12 mouse cellular contexts compared by ENCODE assay signal in the genomic region with DNA sequence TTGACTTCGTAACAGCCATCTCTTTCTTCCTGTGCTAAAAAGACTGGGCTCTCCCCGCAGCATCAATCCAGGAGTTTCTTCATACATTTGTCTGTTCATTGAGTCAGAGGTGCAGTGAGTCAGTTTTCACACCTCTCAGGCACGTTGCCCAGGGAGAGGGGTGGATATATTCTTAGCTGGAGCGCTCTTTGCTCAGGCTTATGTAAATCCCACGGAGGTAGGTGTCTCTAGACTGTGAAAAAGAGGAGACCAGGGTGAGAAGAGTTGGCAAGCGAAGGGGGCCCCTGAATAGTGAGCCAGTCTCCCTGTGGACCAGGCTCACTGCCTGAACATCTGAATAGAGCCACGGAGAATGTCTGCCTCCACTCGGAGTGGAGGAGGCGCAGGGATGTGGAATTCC.
A peak's percentile ranks its signal among the peaks of the same experiment; 100 is the strongest.
DNase-seq lines count a peak whose midpoint lies in the region; ATAC-seq and TF ChIP-seq lines count a peak whose summit lies in the region.
"Had no signal": no experiment of that assay in that cellular context is flagged by ENCODE, and none has a peak within 500 bp of the region (broad histone marks: within the 10 kb centered on the region; RNA-seq: fewer than 3 reads in every experiment).

No protein-coding gene starts in this region.

- WGBS in heart, embryonic 10.5 days, result 47% methylated on average over 9 of the region's 9 CpGs
- WGBS in forebrain, postnatal 0 days, result 68% methylated on average over 9 of the region's 9 CpGs

- ATAC-seq in forebrain, postnatal 0 days, result no peak; the same call in 1 of the 2 replicates
- ATAC-seq: intestine, postnatal 0 days had no signal

- no peaks in the 10 kb centered on the region for H3K36me3 ChIP-seq in heart, embryonic 10.5 days
- no peaks in the 10 kb centered on the region for H3K36me3 ChIP-seq in forebrain, postnatal 0 days (ENCODE audit: insufficient read depth)

- H3K4me3 ChIP-seq in heart, embryonic 10.5 days, result no peak overlapping the region
- no peak overlapping the region for H3K4me3 ChIP-seq in forebrain, postnatal 0 days (ENCODE audit: low read depth, low read length)
- H3K4me3 ChIP-seq: megakaryocyte, embryonic 14.5 days had no signal

- H3K4me1 ChIP-seq in heart, embryonic 10.5 days, result peaks cover 23% of the 10 kb centered on the region
- H3K4me1 ChIP-seq in forebrain, postnatal 0 days (ENCODE audit: insufficient read depth), result peaks cover 10% of the 10 kb centered on the region; the same call in 1 of the 2 replicates

- H3K27ac ChIP-seq in heart, embryonic 10.5 days, result peak overlapping the region; percentile 67
- H3K27ac ChIP-seq in forebrain, postnatal 0 days (ENCODE audit: low read depth, low read length), result no peak overlapping the region

- TF ChIP-seq CTCF in forebrain, postnatal 0 days (IDR thresholded peaks at IDR 0.05; ENCODE audit: low read depth), result no peak

- no peak for DNase-seq in heart, embryonic 10.5 days (ENCODE audit: low spot score)
- DNase-seq in heart, adult 9 months (ENCODE audit: low spot score in 2 of 2), result no peak
- DNase-seq in left cerebral cortex, adult 11 months (ENCODE audit: low spot score), result peak; percentile 85
- DNase-seq in left cerebral cortex, postnatal 4 days, result no peak
- DNase-seq in frontal cortex, postnatal 14 days (ENCODE audit: low spot score in 2 of 2), result peak; percentile 68 to 77
- DNase-seq in right cerebral cortex, adult 2 months (ENCODE audit: low spot score in 2 of 2), result peak; percentile 89 to 90
- no peak for DNase-seq in spleen, adult 12 weeks (ENCODE audit: low spot score)
- DNase-seq in forebrain, postnatal 0 days, result no peak
- DNase-seq: B cell, adult 2 months; cerebellum, postnatal 36 days had no signal

- intact Hi-C loops in left cerebral cortex, postnatal 4 days (cut with DNase I), result no loop called here

- no peaks in the 10 kb centered on the region for H3K9me3 ChIP-seq in heart, embryonic 10.5 days
- H3K9me3 ChIP-seq in forebrain, postnatal 0 days (ENCODE audit: low read length), result no peaks in the 10 kb centered on the region
- H3K9me3 ChIP-seq: megakaryocyte, embryonic 14.5 days had no signal

- no peaks in the 10 kb centered on the region for H3K27me3 ChIP-seq in heart, embryonic 10.5 days (ENCODE audit: insufficient read depth, poor library complexity, severe bottlenecking)
- no peaks in the 10 kb centered on the region for H3K27me3 ChIP-seq in forebrain, postnatal 0 days (ENCODE audit: insufficient read depth, low read length)

- H3K9ac ChIP-seq in forebrain, postnatal 0 days, result no peak overlapping the region

- H3K4me2 ChIP-seq in forebrain, postnatal 0 days (ENCODE audit: low read depth), result no peak overlapping the region

Comparison
In these comparisons a context has a peak if more than half of its experiments do, and no peak if none do; other contexts are left out.
1. DNase-seq: peak in left cerebral cortex, adult 11 months (single experiment), frontal cortex, postnatal 14 days (2 of 2) and right cerebral cortex, adult 2 months (2 of 2); none in heart, embryonic 10.5 days (single experiment), heart, adult 9 months (0 of 2), left cerebral cortex, postnatal 4 days (single experiment), spleen, adult 12 weeks (single experiment) and forebrain, postnatal 0 days (single experiment).